Mouse (Mus musculus) lung, postnatal 0 days (tissue): ENCODE measurements around the gene Coq3.

Experiments used
- CTCF ChIP-seq: IDR thresholded peaks from 2 replicates; pipeline ENCODE4 v1.5.1; 2016; ENCODE audit warnings: antibody characterized with exemption, mild to moderate bottlenecking
- EP300 ChIP-seq: IDR thresholded peaks from 2 replicates; pipeline ENCODE4 v1.6.1; 2016; ENCODE audit warnings: antibody characterized with exemption, mild to moderate bottlenecking, control low read depth

- no peak for TF ChIP-seq EP300
- TF ChIP-seq CTCF: no peak
Observed at GRCm38 (mm10) chr4:21857481-21857880, 22.0 kb upstream of the Coq3 start.
